Mouse (Mus musculus) gastrocnemius, postnatal 4 days (tissue): ENCODE measurements around the gene Ppp1r15a. TPM values are rescaled to one million over a fixed set of nuclear protein-coding genes. Genes with fewer than 3 reads are reported as not detected.
"Not testable (repeated sequence)": the region's sequence is repeated elsewhere in the genome, so short reads cannot be mapped to it uniquely, and the experiment has no call there.

Experiments
- DNase-seq, 2 experiments: peaks; one replicate each; pipeline ENCODE4 v3.0.0; 2021 to 2022; ENCODE audit warnings: low spot score in 2 of 2, mixed read lengths in 2 of 2
- total RNA-seq, 2 experiments: library from RNA; stranded (reverse); gene quantifications; 2 replicates each; pipeline ENCODE4 v1.2.3; 2021

Gene Ppp1r15a
- total RNA-seq, 2 experiments from 2014 or later = 22.7 to 23.5 TPM

- no peak for DNase-seq
Observed at GRCm38 (mm10) chr7:45486761-45487415, 39.2 kb downstream of the Ppp1r15a start, which contains the start of gene Gm45808. Gene Gm45808, minus strand, starts transcription at chr7:45486811.

GRCm38 (mm10) chr7:45486158-45486557, 39.9 kb downstream of the Ppp1r15a start:
- DNase-seq = no peak

- DNase-seq = not testable (repeated sequence)
Observed at GRCm38 (mm10) chr7:45484985-45485384, 41.1 kb downstream of the Ppp1r15a start.

DNA sequence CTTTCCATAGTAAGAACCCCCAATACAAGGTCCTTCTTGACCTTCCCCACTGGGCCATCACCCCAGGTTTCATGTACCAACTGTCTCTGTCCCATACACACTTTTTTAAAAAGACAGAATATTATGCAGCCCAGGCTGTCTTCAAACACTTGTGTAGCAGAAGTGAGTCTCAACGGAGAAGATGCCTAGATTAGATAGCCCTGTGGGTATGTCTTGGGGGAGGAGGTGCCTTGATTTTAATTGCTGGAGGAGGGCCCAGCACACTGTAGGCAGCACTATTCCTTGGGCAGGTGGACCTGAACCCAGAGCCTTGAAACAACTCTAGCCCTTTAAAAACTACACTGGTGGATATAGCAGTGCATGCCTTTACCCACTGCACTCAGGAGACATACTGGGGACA, 43.9 kb downstream of the Ppp1r15a start:
- no peak for DNase-seq

DNA sequence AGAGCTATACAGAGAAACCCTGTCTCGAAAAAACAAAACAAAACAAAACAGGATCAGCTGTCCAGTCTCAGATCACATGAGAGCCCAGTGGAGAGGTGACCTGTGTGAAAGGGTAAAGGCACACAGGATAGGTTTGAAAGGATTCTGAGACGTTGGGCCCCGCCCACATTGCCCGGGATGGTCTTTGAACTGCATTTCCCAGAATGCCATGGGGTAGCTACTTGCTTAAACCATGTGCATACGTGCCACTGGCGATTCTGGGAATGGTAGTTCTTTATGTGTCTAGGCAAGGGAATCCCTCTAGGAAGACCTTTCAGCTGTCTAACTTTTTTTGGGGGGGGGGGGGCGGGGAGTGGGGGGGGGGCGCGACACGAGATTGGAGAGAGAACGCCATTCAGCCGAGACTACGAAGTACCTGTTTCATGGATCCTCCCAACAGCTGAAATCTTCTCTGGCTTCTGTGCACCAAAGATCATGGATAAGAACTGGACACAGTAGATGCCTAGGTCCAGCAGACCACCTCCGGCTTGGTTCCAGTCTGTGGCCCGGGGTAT, 44.6 kb downstream of the Ppp1r15a start, which contains the start of gene Tulp2:
Gene Tulp2, plus strand, starts transcription at position 504 of the 554 bp plus-strand sequence.
- DNase-seq = no peak

- not testable (repeated sequence) for DNase-seq
Observed at GRCm38 (mm10) chr7:45480310-45480709, 45.8 kb downstream of the Ppp1r15a start.

DNA sequence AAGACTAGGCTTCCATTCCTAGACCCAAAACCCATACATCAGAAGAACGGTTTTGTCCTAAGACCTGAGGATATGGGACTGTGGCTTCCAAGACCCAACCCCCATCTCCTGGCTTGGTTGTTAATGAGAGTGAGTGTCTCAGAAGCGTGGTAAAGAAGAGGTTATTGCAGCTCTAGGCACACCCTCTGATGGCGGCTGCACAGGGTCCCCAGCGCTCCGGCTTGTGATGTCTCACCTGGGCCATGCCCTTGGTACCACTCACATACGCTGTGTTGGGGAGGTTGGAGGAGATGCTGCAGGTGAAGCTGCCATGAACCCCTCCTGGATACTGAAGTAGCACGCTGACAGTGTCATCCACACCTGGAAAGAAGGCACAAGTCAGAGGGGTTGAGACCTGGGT, 47.3 kb downstream of the Ppp1r15a start:
- no peak for DNase-seq

- no peak for DNase-seq
Observed at GRCm38 (mm10) chr7:45477003-45477402, 49.1 kb downstream of the Ppp1r15a start.

GRCm38 (mm10) chr7:45476453-45476852, 49.6 kb downstream of the Ppp1r15a start:
- DNase-seq = no peak

- no peak for DNase-seq
Observed at GRCm38 (mm10) chr7:45475291-45475969, 50.6 kb downstream of the Ppp1r15a start.

Other genes with a start within 250 kb of the Ppp1r15a start
- gene Slc6a21, start 248.8 kb downstream of the Ppp1r15a start, total RNA-seq = not detected
- 10 to 100 TPM; 42.7 to 53.4 TPM for gene Trpm4, start 192.5 kb downstream of the Ppp1r15a start, total RNA-seq
- 100 to 1,000 TPM; 523 to 551 TPM for gene Hrc, start 191.0 kb downstream of the Ppp1r15a start, total RNA-seq
- 1 to 10 TPM; 1.9 to 2.4 TPM for gene Ppfia3, start 159.2 kb downstream of the Ppp1r15a start, total RNA-seq
- 1 to 10 TPM in 1 of 2 experiments, under 1 TPM in 1; 0.86 to 1.1 TPM for gene Lin7b, start 155.7 kb downstream of the Ppp1r15a start, total RNA-seq
- 100 to 1,000 TPM; 215 to 251 TPM for gene Snrnp70, start 130.5 kb downstream of the Ppp1r15a start, total RNA-seq
- gene Kcna7, start 120.6 kb downstream of the Ppp1r15a start, total RNA-seq = 10 to 100 TPM; 11.4 to 12.8 TPM
- under 1 TPM; 0.61 to 0.98 TPM for gene Ntf5, start 112.6 kb downstream of the Ppp1r15a start, total RNA-seq
- gene Lhb, start 105.4 kb downstream of the Ppp1r15a start, total RNA-seq = not detected
- gene Gys1, start 91.4 kb downstream of the Ppp1r15a start, total RNA-seq = 100 to 1,000 TPM; 114 to 133 TPM
- 10 to 100 TPM; 41.4 to 41.8 TPM for gene Ruvbl2, start 88.2 kb downstream of the Ppp1r15a start, total RNA-seq
- 100 to 1,000 TPM; 339 to 373 TPM for gene Ftl1, start 66.4 kb downstream of the Ppp1r15a start, total RNA-seq
- gene Bax, start 59.4 kb downstream of the Ppp1r15a start, total RNA-seq = 10 to 100 TPM; 39.3 to 43.8 TPM
- under 1 TPM; 0.17 to 0.36 TPM for gene Tulp2, start 44.4 kb downstream of the Ppp1r15a start, total RNA-seq
- gene Gm45808, start 39.5 kb downstream of the Ppp1r15a start, total RNA-seq = 1 to 10 TPM; 3.8 to 5.4 TPM
- 1 to 10 TPM; 8.3 TPM for gene Dhdh, start 37.5 kb downstream of the Ppp1r15a start, total RNA-seq
- 100 to 1,000 TPM; 182 to 199 TPM for gene Nucb1, start 15.9 kb downstream of the Ppp1r15a start, total RNA-seq
- gene Plekha4, start 62 bp upstream of the Ppp1r15a start, total RNA-seq = 10 to 100 TPM; 17.1 to 20.3 TPM
- gene Hsd17b14, start 28.6 kb upstream of the Ppp1r15a start, total RNA-seq = under 1 TPM; 0.61 to 0.80 TPM
- gene Bcat2, start 43.9 kb upstream of the Ppp1r15a start, total RNA-seq = 10 to 100 TPM; 32.2 to 36.3 TPM
- not detected for gene Fgf21, start 89.2 kb upstream of the Ppp1r15a start, total RNA-seq
- gene Fut1, start 91.0 kb upstream of the Ppp1r15a start, total RNA-seq = not detected
- gene Izumo1, start 95.5 kb upstream of the Ppp1r15a start, total RNA-seq = under 1 TPM; 0.34 to 0.36 TPM
- gene Rasip1, start 101.2 kb upstream of the Ppp1r15a start, total RNA-seq = 10 to 100 TPM; 23.0 to 25.6 TPM
- gene Mamstr, start 113.7 kb upstream of the Ppp1r15a start, total RNA-seq = 100 to 1,000 TPM; 170 to 187 TPM
- not detected for gene Fut2, start 140.1 kb upstream of the Ppp1r15a start, total RNA-seq
- 1 to 10 TPM in 1 of 2 experiments, under 1 TPM in 1; 0.88 to 1.3 TPM for gene Ntn5, start 157.8 kb upstream of the Ppp1r15a start, total RNA-seq
- gene Sec1, start 168.1 kb upstream of the Ppp1r15a start, total RNA-seq = under 1 TPM; 0.23 to 0.39 TPM
- gene Car11, start 173.6 kb upstream of the Ppp1r15a start, total RNA-seq = 1 to 10 TPM; 4.6 to 4.9 TPM
- gene Dbp, start 178.8 kb upstream of the Ppp1r15a start, total RNA-seq = 10 to 100 TPM; 22.1 to 26.9 TPM
- gene Rpl18, start 189.2 kb upstream of the Ppp1r15a start, total RNA-seq = 1,000 to 10,000 TPM in 1 of 2 experiments, 100 to 1,000 TPM in 1; 1,000 to 1,132 TPM
- gene Sphk2, start 191.7 kb upstream of the Ppp1r15a start, total RNA-seq = 10 to 100 TPM; 17.4 to 17.9 TPM
- under 1 TPM; 0.34 to 0.52 TPM for gene Fam83e, start 194.9 kb upstream of the Ppp1r15a start, total RNA-seq
- not detected for gene Spaca4, start 199.5 kb upstream of the Ppp1r15a start, total RNA-seq